Mouse (Mus musculus) hindbrain, embryonic 13.5 days (tissue): ENCODE results near the gene Gm13304. TPM values are rescaled to one million over a fixed set of nuclear protein-coding genes. Genes with fewer than 3 reads are reported as not detected.
"Not testable (repeated sequence)": the region's sequence is repeated elsewhere in the genome, so short reads cannot be mapped to it uniquely, and the experiment has no call there.

Source experiments
- ATAC-seq: fragments of 200-750 bp; cut with Nextera tagmentation; 2 replicates; pipeline ENCODE4 v1.8.0; 2017; ENCODE audit warnings: moderate TSS enrichment; ENCODE audit not compliant: low FRiP score
- H3K27ac ChIP-seq: fragments of 300-500 bp; sonication (generic); 2 replicates; pipeline ENCODE4 v1.5.1; 2015; ENCODE audit warnings: inconsistent platforms, mild to moderate bottlenecking, moderate library complexity
- H3K27me3 ChIP-seq: fragments of 300-500 bp; sonication (generic); 2 replicates; pipeline ENCODE4 v1.6.1; 2015; ENCODE audit warnings: mild to moderate bottlenecking, inconsistent platforms
- H3K36me3 ChIP-seq: fragments of 300-500 bp; sonication (generic); 2 replicates; pipeline ENCODE4 v1.6.1; 2015; ENCODE audit warnings: mild to moderate bottlenecking, inconsistent platforms
- H3K4me1 ChIP-seq: fragments of 300-500 bp; sonication (generic); replicated peaks from 2 replicates; pipeline ENCODE4 v1.6.1; 2015; ENCODE audit warnings: inconsistent platforms
- H3K4me2 ChIP-seq: fragments of 300-500 bp; sonication (generic); 2 replicates; pipeline ENCODE4 v1.6.1; 2015; ENCODE audit warnings: inconsistent platforms, mild to moderate bottlenecking, moderate library complexity
- H3K4me3 ChIP-seq: fragments of 300-500 bp; sonication (generic); 2 replicates; pipeline ENCODE4 v1.5.1; 2015; ENCODE audit warnings: mild to moderate bottlenecking, inconsistent platforms
- H3K9ac ChIP-seq: fragments of 300-500 bp; sonication (generic); 2 replicates; pipeline ENCODE4 v1.6.1; 2015; ENCODE audit warnings: mild to moderate bottlenecking, inconsistent platforms
- H3K9me3 ChIP-seq: fragments of 300-500 bp; sonication (generic); 2 replicates; pipeline ENCODE4 v1.6.1; 2016; ENCODE audit warnings: inconsistent platforms
- WGBS: fragments of 180-500 bp; shearing (Covaris S2); methylation state at CpG from one replicate; pipeline ENCODE4 v1.1.7; 2015; 5-methylcytosine and 5-hydroxymethylcytosine counted together
- polyA plus RNA-seq: library from polyadenylated mRNA; unstranded; fragments of >200 nt; fragmentation: Nextera tagmentation; extraction: Ambion mirVana; gene quantifications from 2 replicates; pipeline ENCODE4 v1.2.1, GENCODE M21; 2015

Gene Gm13304
- not detected in 2 replicates for polyA plus RNA-seq

- no CpG with 5 or more reads among the region's 5 CpGs for WGBS
- not testable (repeated sequence) for ATAC-seq, H3K27me3 ChIP-seq
Observed at GRCm38 (mm10) chr4:42114517-42114916, at the start of gene Gm13304. Gm13304 (plus strand) TSS chr4:42114817.

DNA sequence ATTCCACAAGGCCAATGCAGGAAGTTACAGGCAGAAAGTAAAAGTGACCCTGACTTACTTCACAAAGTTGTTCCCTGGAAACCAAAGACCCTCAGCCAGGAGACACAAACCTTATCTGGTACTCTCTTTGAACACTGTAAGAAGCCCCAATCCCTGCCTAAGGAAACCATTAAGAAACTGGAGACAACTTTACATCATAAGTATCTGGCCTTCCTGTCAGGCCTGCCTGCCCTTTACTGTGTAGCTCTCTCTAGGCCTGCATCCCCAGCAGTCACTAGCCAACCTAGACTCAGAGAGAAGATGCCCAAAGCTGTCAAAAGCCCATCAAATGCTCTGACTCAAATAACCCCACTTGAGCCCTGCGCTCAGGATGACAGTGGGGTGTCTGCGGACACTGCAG lies 23.7 kb upstream of the Gm13304 start, which contains the start of gene Gm3893:
Gene Gm3893 (plus strand): TSS at position 301 of the 400 bp plus-strand sequence.
- not testable (repeated sequence) for H3K4me2 ChIP-seq, H3K4me3 ChIP-seq, ATAC-seq, H3K4me1 ChIP-seq, H3K36me3 ChIP-seq, H3K27me3 ChIP-seq, H3K27ac ChIP-seq, H3K9ac ChIP-seq, H3K9me3 ChIP-seq
- WGBS = no CpG with 5 or more reads among the region's 2 CpGs

More at GRCm38 (mm10) chr4:42114517-42114916, at the start of gene Gm13304:
- not testable (repeated sequence) for H3K4me2 ChIP-seq, H3K4me1 ChIP-seq, H3K36me3 ChIP-seq, H3K27ac ChIP-seq, H3K9me3 ChIP-seq, H3K9ac ChIP-seq, H3K4me3 ChIP-seq

DNA sequence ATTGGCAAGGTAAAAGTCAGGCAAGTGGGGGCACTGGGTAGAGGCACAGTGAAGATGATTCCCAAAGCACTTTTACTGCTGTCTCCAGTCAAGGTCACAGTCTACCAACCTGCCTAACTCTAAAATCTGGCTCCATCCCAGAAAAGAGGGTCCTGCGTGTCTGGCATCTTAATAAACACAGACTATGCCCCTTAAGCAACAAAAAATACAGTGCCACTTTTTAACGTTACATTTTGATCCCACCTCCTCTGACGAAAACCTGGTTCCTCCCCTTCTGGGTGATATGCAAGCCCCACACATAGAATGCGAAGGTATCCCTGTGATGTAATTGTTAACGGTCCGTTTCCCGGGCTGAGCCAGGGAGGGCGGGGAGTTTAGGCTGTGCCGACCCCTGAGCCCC lies 38.5 kb downstream of the Gm13304 start, which contains the start of gene Gm13306:
Gene Gm13306 (plus strand): TSS at position 301 of the 400 bp plus-strand sequence.
- not testable (repeated sequence) for H3K4me2 ChIP-seq, H3K27ac ChIP-seq, H3K4me1 ChIP-seq, H3K36me3 ChIP-seq, ATAC-seq, H3K9me3 ChIP-seq, H3K9ac ChIP-seq, H3K4me3 ChIP-seq, H3K27me3 ChIP-seq
- no CpG with 5 or more reads among the region's 9 CpGs for WGBS

Other genes starting within 250 kb of the Gm13304 start
- not detected in 2 replicates for gene Gm21541, start 211.2 kb upstream of the Gm13304 start, polyA plus RNA-seq
- gene Gm20878, start 173.2 kb upstream of the Gm13304 start, polyA plus RNA-seq = 7.8 and 10.6 TPM in 2 replicates
- gene Fam205a4, start 148.8 kb upstream of the Gm13304 start, polyA plus RNA-seq = 0.87 and 0.92 TPM in 2 replicates
- gene Gm21093, start 80.1 kb upstream of the Gm13304 start, polyA plus RNA-seq = 0.39 and 0.60 TPM in 2 replicates
- not detected in 2 replicates for gene Gm3893, start 23.6 kb upstream of the Gm13304 start, polyA plus RNA-seq
- gene Gm13306, start 38.6 kb downstream of the Gm13304 start, polyA plus RNA-seq = 1.3 and 1.4 TPM in 2 replicates
- gene Gm13305, start 53.8 kb downstream of the Gm13304 start, polyA plus RNA-seq = 0.60 TPM in 1 of 2 replicates, not detected in the other
- gene Gm10600, start 125.8 kb downstream of the Gm13304 start, polyA plus RNA-seq = not detected in 2 replicates
- not detected in 2 replicates for gene Ccl21b, start 140.9 kb downstream of the Gm13304 start, polyA plus RNA-seq
- not detected in 2 replicates for gene Gm21953, start 179.4 kb downstream of the Gm13304 start, polyA plus RNA-seq
- not detected in 2 replicates for gene Fam205a3, start 203.5 kb downstream of the Gm13304 start, polyA plus RNA-seq